Comparison of ENCODE assay signal across 8 mouse cellular contexts in the genomic region with DNA sequence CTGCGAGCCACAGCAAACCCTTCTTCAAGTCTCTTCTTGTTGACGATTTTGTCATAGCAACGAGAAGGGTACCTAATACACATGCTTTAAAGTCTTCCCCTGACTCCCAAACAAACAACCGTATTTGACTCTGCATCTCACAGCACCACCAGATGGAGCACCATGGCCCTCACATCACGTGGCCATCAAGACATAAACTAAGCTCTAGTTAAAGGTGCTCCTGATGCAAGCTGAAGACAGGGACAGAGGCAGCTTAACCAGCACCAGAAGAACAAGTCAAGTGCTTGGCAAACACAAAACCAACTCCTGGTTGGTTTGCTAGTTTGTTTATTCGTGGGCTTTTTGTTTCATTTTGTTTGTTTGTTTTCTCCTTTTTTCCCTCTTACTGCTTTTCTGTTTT. TPM values are rescaled to one million over a fixed set of nuclear protein-coding genes. Genes with fewer than 3 reads are reported as not detected.
A peak's percentile ranks its signal among the peaks of the same experiment; 100 is the strongest.
DNase-seq lines count a peak whose midpoint lies in the region; ATAC-seq lines count a peak whose summit lies in the region.

No protein-coding gene starts in this region.

- DNase-seq in CD4-positive, CD25-positive, alpha-beta regulatory T cell, adult 2 months (ENCODE audit: low read depth, low spot score): peak; percentile 10
- peak; percentile 26 for DNase-seq in kidney, adult 9 months
- no peak for DNase-seq in kidney, adult 11 months
- DNase-seq in A20 (ENCODE audit: low read depth, low spot score): peak; percentile 23
- DNase-seq in kidney, postnatal 14 days: peak; percentile 20
- DNase-seq in spleen, adult 12 weeks (ENCODE audit: low spot score): no peak
- no peak for DNase-seq in testis, postnatal 14 days (ENCODE audit: low spot score)

- ATAC-seq in CD4-positive, CD25-positive, alpha-beta regulatory T cell, adult 4 months: no peak

RNA-seq across cellular contexts. Expression of a gene that starts 17.3 kb away (rescaled TPM):
- 1 to 10 TPM; 6.8 to 7.8 TPM for polyA plus RNA-seq in CD4-positive, CD25-positive, alpha-beta regulatory T cell, adult 4 months (2017; shearing (Covaris generic))

RNA-seq across cellular contexts. Expression of a gene that starts 17.3 kb away (rescaled TPM):
- polyA plus RNA-seq in CD4-positive, CD25-positive, alpha-beta regulatory T cell, adult 4 months (2017; shearing (Covaris generic)): 10 to 100 TPM; 11.2 to 16.2 TPM

Comparison
In these comparisons a context has a peak if more than half of its experiments do, and no peak if none do; other contexts are left out.
1. DNase-seq: peak in CD4-positive, CD25-positive, alpha-beta regulatory T cell, adult 2 months (single experiment), kidney, adult 9 months (single experiment), A20 (single experiment) and kidney, postnatal 14 days (single experiment); none in kidney, adult 11 months (single experiment), spleen, adult 12 weeks (single experiment) and testis, postnatal 14 days (single experiment).